Mouse (Mus musculus): ENCODE data around the gene Ifitm5. TPM values are rescaled to one million over a fixed set of nuclear protein-coding genes. Genes with fewer than 3 reads are reported as not detected.

The Ifitm5 gene
- polyA plus RNA-seq, 1 experiment from 2014 or later, result 1.4 TPM

DNA sequence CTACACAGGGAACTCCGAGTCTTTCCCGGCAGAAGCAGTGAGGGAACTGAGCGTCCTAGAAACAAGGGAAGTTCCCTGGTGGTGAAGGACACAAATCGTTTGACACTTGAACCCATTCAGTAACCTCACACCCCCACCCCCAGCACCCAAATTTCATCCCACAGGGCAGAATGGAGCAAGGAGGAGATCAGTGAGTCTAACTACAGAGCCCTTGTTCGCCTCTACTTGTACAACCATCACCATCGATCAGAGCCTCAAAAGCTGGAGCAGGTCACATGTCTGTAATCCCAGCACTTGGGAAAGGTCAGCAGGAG is 6.4 kb upstream of the Ifitm5 start:
- 61% methylated on average over 6 of the region's 6 CpGs for WGBS

DNA sequence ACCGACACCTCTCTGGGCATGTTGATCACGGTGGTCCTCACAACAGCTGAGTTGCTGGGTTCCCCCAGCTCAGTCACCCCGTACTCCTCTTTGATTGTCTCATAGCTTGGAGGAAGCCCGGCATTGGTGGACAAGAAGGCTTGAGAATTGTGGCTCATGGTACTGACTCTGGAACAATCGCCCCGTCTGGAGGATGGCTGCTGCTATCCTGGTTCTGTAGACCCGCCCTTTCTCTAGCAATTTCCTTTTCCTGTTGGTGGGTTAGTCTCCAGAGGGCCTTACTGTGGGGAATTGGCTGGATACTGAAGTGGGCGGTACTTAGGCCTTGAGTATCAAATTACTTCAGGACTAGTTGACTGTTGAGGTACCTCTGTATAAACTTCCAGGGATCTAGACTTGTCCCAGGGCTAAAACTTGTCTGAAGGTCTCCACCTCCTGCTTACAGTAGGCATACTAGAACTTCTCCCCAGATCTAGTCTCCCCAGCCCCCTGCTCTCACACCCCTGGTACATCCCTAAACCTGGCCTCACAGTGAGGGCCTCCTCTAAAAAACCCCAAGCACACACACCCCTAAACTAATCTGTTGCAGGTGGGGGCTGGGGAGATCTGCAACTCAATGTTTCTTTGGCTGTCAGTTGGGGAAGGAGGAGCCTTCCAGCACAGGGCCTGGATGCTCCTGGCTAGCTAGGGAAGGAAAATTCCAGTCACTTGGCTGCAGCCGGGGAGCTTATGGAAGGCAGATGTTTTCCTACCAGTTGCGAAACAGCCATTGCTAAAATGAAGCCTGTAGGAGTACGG is 5.9 kb upstream of the Ifitm5 start, which contains the start of the genes Gm45717 and Ifitm2:
Gene Gm45717, minus strand, starts transcription at position 180 of the 798 bp plus-strand sequence.
Gene Ifitm2, minus strand, starts transcription at position 230 of the 798 bp plus-strand sequence.
- H3K27me3 ChIP-seq, result no peaks in the 10 kb centered on the region
- peak within 1 kb of the TSS; percentile 35 for H3K4me3 ChIP-seq
- peaks cover 34% of the 10 kb centered on the region for H3K4me1 ChIP-seq (replicated peaks)
- peak within 1 kb of the TSS; percentile 62 for H3K9ac ChIP-seq
- H3K36me3 ChIP-seq, result no peaks in the 10 kb centered on the region
- WGBS, result 26% methylated on average over 11 of the region's 11 CpGs
- ATAC-seq (ENCODE audit: low read depth), result no peak
- peak within 1 kb of the TSS; percentile 38 for H3K27ac ChIP-seq (replicated peaks)
- H3K9me3 ChIP-seq, result no peaks in the 10 kb centered on the region
- peak within 1 kb of the TSS; percentile 55 for H3K4me2 ChIP-seq

More for the DNA sequence above, 6.4 kb upstream of the Ifitm5 start:
- peak overlapping the region; percentile 38; the same call in 1 of the 2 replicates for H3K27ac ChIP-seq (replicated peaks)
- no peaks in the 10 kb centered on the region for H3K27me3 ChIP-seq
- peaks cover 28% of the 10 kb centered on the region for H3K4me1 ChIP-seq (replicated peaks)
- ATAC-seq (ENCODE audit: low read depth), result no peak
- H3K36me3 ChIP-seq, result no peaks in the 10 kb centered on the region
- H3K9me3 ChIP-seq, result no peaks in the 10 kb centered on the region
- 0 out of 2 replicates have a peak overlapping the region, but pooled peaks have one; percentile 55 for H3K4me2 ChIP-seq
- H3K9ac ChIP-seq, result no peak overlapping the region
- no peak overlapping the region for H3K4me3 ChIP-seq

DNA sequence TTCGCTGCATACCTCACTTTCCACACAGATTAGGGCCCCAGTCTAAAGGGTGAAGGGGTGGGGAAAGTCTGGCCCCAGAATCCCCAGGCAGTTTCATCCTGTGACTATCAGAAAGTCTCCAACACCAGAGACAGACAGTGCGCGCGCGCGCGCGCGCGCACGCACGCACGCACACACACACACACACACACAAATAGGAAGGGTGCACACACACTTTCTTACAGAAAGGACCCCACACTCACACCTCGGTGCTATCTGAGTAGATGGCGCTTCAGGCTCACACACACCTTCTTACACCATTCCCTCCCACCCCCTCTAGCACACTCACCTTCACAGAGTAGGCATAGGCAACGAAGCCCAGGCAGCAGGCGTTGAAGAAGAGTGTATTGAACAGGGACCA is 5.3 kb upstream of the Ifitm5 start:
- H3K9ac ChIP-seq, result peak overlapping the region; percentile 62
- no peaks in the 10 kb centered on the region for H3K9me3 ChIP-seq
- peak overlapping the region; percentile 35 for H3K4me3 ChIP-seq
- no peaks in the 10 kb centered on the region for H3K36me3 ChIP-seq
- H3K27ac ChIP-seq (replicated peaks), result peak overlapping the region; percentile 38; the same call in 1 of the 2 replicates
- peak overlapping the region; percentile 55 for H3K4me2 ChIP-seq
- H3K4me1 ChIP-seq (replicated peaks), result peaks cover 40% of the 10 kb centered on the region
- WGBS, result 21% methylated on average over 17 of the region's 17 CpGs
- H3K27me3 ChIP-seq, result no peaks in the 10 kb centered on the region
- peak; percentile 45; the same call in 1 of the 2 replicates for ATAC-seq (ENCODE audit: low read depth)

DNA sequence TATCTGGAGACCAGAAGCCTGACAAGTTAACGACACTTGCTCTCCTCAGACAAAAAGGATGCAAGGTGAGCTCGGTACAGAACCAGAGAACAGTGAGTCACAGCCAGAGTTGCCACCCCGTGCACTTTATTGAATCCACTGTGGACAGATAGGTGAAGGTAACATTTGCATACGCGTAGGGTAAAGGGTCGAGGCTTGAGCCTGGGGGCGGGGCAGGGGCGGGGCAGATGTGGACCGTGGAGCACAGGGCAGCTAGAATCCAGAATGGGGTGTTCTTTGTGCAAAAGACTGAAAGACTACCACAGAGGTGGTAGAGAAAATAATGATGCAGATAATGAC is 4.6 kb upstream of the Ifitm5 start:
- Histone ChIP-seq H3K4me2 (peak overlapping the region; percentile 55), H3K36me3 (no peaks in the 10 kb centered on the region), H3K9ac (peak overlapping the region; percentile 62), H3K27ac (replicated peaks) (no peak overlapping the region), H3K27me3 (no peaks in the 10 kb centered on the region), H3K9me3 (no peaks in the 10 kb centered on the region), H3K4me1 (replicated peaks) (peaks cover 40% of the 10 kb centered on the region), H3K4me3 (peak overlapping the region; percentile 35)
- WGBS, result 8% methylated on average over 9 of the region's 9 CpGs
- no peak for ATAC-seq (ENCODE audit: low read depth)

DNA sequence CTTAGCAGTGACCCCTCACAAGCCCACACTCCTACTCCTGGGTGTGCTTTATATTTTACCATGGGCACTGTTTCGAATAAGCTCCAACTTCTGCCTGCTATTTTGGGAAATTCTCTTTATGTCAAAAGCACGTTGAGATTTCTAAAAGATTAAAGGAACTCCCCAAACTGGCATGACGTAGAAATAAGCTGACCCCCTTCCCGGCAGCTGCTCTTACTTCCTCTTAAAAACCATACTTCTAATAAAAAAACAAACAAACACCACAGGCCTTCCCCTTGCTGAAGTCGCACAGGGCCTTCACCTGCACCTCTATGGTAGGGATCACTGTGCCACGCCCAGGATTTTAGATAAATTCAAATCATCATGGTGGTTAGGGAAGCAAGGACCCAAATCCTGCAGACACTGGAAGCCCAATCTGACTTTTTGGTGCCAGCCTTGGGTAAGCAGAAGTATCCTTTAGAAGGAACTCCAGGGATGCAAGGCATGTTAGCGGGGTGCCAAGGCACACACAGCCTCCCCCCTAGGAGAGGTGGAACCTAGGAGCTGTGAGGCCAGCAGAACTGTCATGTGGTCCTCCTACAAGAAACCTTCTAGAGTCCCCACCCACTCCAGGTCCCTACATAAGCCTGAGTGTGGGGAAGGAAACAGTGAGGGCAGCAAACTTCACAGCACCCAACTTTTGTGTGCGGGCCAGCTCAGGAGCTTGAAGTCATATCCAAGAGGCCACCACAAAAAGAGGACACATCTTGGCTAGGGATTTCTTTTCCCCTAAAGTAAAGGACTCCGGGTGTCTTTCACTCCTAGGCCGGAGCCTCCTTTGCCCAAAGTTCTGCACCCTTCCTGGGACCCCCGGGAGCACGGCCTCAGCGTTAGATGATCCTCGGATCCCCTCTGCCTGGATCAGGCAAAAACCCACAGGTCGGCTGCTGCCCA is 4.0 kb upstream of the Ifitm5 start:
- Histone ChIP-seq H3K9ac (peak overlapping the region; percentile 62), H3K4me2 (peak overlapping the region; percentile 55), H3K36me3 (no peaks in the 10 kb centered on the region), H3K9me3 (no peaks in the 10 kb centered on the region), H3K4me1 (replicated peaks) (peaks cover 34% of the 10 kb centered on the region), H3K4me3 (peak overlapping the region; percentile 35), H3K27ac (replicated peaks) (no peak overlapping the region), H3K27me3 (no peaks in the 10 kb centered on the region)
- no peak for ATAC-seq (ENCODE audit: low read depth)
- 69% methylated on average over 15 of the region's 15 CpGs for WGBS

DNA sequence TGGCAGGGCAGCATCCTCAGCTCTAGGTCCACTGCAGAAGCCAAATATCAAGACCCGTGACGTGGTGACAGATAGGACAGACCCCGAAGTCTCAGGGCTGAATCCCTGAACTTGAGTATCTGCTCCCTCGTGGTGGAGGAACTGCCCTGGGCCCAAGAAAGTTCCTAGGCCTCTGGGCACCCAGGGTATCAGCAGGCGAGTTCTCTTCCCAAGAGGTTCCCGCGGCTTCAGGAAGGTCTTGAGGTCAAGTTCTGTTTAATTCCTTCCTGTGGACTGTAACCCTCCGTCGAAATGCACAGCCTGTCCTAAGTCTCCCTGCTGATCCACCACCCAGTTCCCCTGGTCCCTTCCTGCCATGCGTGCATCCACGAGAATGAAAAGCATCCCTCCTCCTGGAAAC is 3.0 kb upstream of the Ifitm5 start:
- Histone ChIP-seq H3K27ac (replicated peaks) (no peak overlapping the region), H3K9me3 (no peaks in the 10 kb centered on the region), H3K27me3 (no peaks in the 10 kb centered on the region), H3K9ac (no peak overlapping the region), H3K36me3 (no peaks in the 10 kb centered on the region), H3K4me1 (replicated peaks) (peaks cover 31% of the 10 kb centered on the region), H3K4me2 (no peak overlapping the region), H3K4me3 (no peak overlapping the region)
- no peak for ATAC-seq (ENCODE audit: low read depth)
- WGBS, result 84% methylated on average over 11 of the region's 11 CpGs

DNA sequence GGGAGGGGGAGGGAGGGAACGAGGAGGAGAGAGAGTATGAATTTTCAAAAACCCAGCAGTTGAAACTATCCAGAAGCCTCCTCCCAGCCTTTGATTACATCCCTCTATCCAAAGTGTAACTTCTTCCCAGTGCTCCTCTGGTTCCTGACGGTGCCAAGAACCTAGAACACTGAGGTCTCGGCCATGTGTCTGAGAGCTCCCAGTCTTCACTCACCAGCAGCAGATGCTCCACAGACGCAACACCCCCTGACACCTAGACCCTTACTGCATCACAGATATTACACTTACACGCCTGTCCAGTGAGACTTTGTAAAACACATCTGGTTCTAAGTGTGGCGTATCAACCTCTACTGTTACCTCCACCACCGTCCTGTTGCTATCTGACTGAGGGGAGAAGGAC is 2.4 kb upstream of the Ifitm5 start:
- WGBS, result 87% methylated on average over 7 of the region's 7 CpGs
- Histone ChIP-seq H3K9ac (no peak overlapping the region), H3K4me3 (no peak overlapping the region), H3K36me3 (no peaks in the 10 kb centered on the region), H3K4me1 (replicated peaks) (peaks cover 31% of the 10 kb centered on the region), H3K4me2 (no peak overlapping the region), H3K9me3 (no peaks in the 10 kb centered on the region), H3K27me3 (no peaks in the 10 kb centered on the region), H3K27ac (replicated peaks) (no peak overlapping the region)
- no peak for ATAC-seq (ENCODE audit: low read depth)

DNA sequence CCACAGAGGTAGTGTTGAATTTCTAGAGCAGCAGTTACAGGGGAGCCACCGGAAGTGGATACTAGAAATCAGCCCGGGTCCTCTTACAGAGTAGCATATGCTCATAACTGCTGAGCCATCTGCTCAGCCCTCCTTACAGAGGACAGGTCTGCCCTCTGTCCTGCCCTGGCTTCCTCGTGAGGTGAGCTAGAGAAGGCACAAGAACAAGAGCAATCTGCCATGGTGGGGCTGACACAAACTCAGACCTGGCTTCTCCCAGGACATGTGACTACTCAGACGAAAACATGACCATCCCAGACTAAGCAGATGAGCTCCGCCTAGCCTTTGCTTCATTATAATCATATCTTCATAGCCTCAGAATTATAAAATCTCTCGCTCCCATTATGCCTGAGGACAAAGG is 1.7 kb upstream of the Ifitm5 start:
- Histone ChIP-seq H3K9ac (no peak overlapping the region), H3K4me2 (no peak overlapping the region), H3K4me1 (replicated peaks) (peaks cover 31% of the 10 kb centered on the region), H3K27me3 (no peaks in the 10 kb centered on the region), H3K9me3 (no peaks in the 10 kb centered on the region), H3K4me3 (no peak overlapping the region), H3K36me3 (no peaks in the 10 kb centered on the region), H3K27ac (replicated peaks) (no peak overlapping the region)
- no peak for ATAC-seq (ENCODE audit: low read depth)
- WGBS, result 71% methylated on average over 6 of the region's 6 CpGs

DNA sequence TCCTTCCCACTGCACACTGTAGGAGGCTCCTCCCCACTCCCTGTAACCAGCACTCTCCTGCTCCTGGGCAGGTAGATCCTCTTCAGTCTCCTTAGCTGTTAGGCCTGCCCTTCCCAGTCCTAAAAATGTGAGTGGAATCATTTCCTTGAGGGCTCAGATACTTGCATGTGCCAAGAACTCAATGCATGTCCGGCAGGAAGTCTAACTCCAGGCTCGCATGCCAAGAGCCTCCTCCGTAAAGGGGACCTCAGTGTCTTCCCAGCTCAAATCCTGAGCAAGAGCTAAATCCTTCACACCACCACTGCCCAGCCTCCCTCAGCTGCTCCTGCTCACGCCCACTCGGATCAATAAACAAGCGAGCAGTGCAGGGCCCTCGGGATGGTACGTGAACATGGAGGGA is 960 bp upstream of the Ifitm5 start:
- Histone ChIP-seq H3K4me1 (replicated peaks) (peaks cover 31% of the 10 kb centered on the region), H3K9ac (no peak overlapping the region), H3K4me2 (no peak overlapping the region), H3K36me3 (no peaks in the 10 kb centered on the region), H3K9me3 (no peaks in the 10 kb centered on the region), H3K4me3 (no peak overlapping the region), H3K27me3 (no peaks in the 10 kb centered on the region), H3K27ac (replicated peaks) (no peak overlapping the region)
- ATAC-seq (ENCODE audit: low read depth), result no peak
- 38% methylated on average over 8 of the region's 8 CpGs for WGBS

DNA sequence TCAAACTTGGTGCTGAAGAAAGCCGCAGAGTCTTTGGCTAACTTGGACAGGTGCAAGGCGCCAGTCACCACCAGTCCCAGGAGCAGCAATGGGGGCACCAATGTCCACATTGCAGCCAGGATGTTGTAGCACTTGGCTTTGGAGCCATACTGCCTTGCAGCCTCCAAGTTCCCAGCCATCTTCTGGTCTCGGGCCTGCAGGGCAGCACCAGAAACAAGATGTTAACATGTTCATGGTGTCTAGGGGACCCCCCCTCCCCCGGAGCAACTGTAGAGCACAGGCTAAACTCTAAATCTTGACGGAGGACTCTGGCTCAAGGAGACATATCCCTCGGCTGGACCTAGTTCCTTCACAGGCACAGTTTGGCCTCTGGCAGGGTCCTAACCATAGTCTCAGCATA is 836 bp downstream of the Ifitm5 start:
- no peaks in the 10 kb centered on the region for H3K9me3 ChIP-seq
- WGBS, result 90% methylated on average over 6 of the region's 6 CpGs

DNA sequence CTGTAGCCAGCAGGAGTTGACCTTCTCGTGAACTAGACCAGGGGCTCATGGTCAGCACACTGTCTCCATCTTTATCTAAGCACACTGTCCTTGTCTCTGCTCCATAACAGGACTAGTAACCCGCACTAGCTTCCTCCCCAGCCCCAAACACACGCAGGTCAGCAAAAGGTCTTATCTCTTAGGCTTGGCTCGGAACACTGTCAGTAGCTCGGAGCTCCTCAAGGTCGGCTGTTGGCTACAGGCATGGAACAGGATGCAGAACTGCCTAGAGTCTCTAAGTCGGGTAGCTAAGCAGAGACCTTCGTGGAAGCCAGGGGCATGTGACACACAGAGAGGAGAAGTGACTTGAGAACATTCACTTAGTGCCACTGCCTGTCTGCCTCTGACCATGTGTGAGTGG is 1.9 kb downstream of the Ifitm5 start:
- Histone ChIP-seq H3K27me3 (no peaks in the 10 kb centered on the region), H3K36me3 (no peaks in the 10 kb centered on the region), H3K9me3 (no peaks in the 10 kb centered on the region), H3K4me3 (no peak overlapping the region), H3K4me1 (replicated peaks) (peaks cover 18% of the 10 kb centered on the region), H3K27ac (replicated peaks) (no peak overlapping the region), H3K9ac (no peak overlapping the region), H3K4me2 (no peak overlapping the region)
- 94% methylated on average over 8 of the region's 8 CpGs for WGBS
- no peak for ATAC-seq (ENCODE audit: low read depth)

More for the DNA sequence above, 836 bp downstream of the Ifitm5 start:
- H3K4me2 ChIP-seq, result no peak overlapping the region
- no peak overlapping the region for H3K27ac ChIP-seq (replicated peaks)
- H3K4me1 ChIP-seq (replicated peaks), result peaks cover 25% of the 10 kb centered on the region
- H3K27me3 ChIP-seq, result no peaks in the 10 kb centered on the region
- ATAC-seq (ENCODE audit: low read depth), result no peak
- H3K36me3 ChIP-seq, result no peaks in the 10 kb centered on the region
- H3K9ac ChIP-seq, result no peak overlapping the region
- no peak overlapping the region for H3K4me3 ChIP-seq

DNA sequence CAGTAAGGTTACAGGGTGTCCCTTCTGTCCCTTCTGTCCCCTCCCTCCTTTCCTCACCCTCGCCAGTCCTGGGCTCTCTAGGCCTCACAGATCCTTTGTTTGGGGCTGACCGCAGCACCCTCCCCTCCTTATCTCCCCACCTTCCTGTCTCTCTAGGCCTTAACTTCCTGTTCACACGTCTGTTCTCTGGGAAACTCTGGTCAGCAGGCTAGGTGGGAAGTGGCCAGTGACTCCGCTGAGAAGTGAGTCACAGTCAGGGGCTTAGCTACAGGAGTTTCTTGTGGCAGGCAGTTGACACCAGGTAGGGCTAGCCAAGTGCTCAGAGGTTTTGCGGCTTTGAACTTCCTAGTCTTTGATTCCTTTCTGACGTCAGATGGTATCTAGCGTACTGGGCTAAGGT is 3.1 kb downstream of the Ifitm5 start:
- no peak for ATAC-seq (ENCODE audit: low read depth)
- Histone ChIP-seq H3K4me3 (no peak overlapping the region), H3K27me3 (0 out of 2 replicates have a peak, but pooled peaks cover 4% of the 10 kb centered on the region), H3K9ac (no peak overlapping the region), H3K4me2 (no peak overlapping the region), H3K4me1 (replicated peaks) (peaks cover 24% of the 10 kb centered on the region), H3K9me3 (no peaks in the 10 kb centered on the region), H3K27ac (replicated peaks) (no peak overlapping the region), H3K36me3 (no peaks in the 10 kb centered on the region)
- 72% methylated on average over 7 of the region's 7 CpGs for WGBS

Measured in neural tube, embryonic 13.5 days (tissue).